Mouse (Mus musculus): ENCODE results near the gene Catsperb. TPM values are rescaled to one million over a fixed set of nuclear protein-coding genes. Genes with fewer than 3 reads are reported as not detected.

The Catsperb gene
- polyA plus RNA-seq, 1 experiment from 2014 or later: not detected

Small RNA genes lying within 50 kb of the gene (microRNA-seq; reads per million reads assigned to microRNA genes)
- not detected for gene Gm24542
